Mouse (Mus musculus) lung, adult 10 weeks (tissue): ENCODE measurements around the gene Gm4969. TPM values are rescaled to one million over a fixed set of nuclear protein-coding genes. Genes with fewer than 3 reads are reported as not detected.

ENCODE experiments used
- polyA plus RNA-seq: library from polyadenylated mRNA; stranded (reverse); fragments of 350-450 nt; fragmentation: Illumina TruSeq; extraction: RNeasy Lipid Tissue Mini Kit (QIAGEN cat#74804); gene quantifications from one replicate; pipeline ENCODE4 v1.2.3, GENCODE M21; 2014; ENCODE audit warnings: low read depth, low replicate concordance; ENCODE audit not compliant: insufficient read depth

Gm4969 gene
- polyA plus RNA-seq, result not detected

DNA sequence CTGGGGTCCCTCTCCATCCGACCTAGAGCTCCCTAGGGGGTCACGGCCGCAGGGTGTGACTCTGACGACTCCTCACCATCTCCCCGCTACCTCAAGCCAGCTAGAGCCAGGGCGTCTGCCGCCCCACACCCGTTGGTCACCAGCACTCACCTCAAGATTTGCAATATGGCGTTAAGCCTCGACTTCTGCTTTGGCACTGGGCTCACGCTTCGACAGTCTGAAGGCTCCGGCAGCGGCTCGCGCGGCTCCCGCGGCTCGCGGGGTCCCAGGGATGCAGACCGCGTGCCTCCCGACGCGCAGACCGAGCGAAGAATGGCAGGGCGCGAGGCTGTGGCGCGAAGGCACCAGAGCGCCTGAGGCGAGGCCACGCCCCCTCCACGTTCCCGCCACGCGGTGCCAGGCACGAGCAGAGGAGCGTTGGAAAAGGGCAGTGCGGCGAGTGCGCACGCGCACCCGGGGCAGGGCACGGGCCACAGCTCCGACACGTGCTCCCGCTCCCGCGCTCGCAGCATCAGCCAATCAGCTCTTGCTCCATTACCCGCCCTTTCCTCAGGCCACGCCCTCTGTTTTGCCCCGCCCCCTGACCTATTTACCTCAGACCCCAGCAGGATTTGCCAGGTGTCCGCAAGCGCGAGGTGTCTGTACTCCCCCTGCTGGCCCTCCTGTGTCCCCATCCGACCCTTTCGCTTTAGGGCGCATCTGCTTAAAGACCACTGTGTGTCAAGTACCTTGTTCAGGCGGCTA is at the start of gene Gm4969:
Gene Gm4969, minus strand, starts transcription at position 341 of the 744 bp plus-strand sequence.

GRCm38 (mm10) chr7:19165656-19166423 is 47.7 kb upstream of the Gm4969 start, which contains the start of gene Gipr:
Gene Gipr, minus strand, starts transcription at chr7:19166127.

GRCm38 (mm10) chr7:19149626-19150025 is 31.5 kb upstream of the Gm4969 start, which contains the start of gene Snrpd2:
Gene Snrpd2, plus strand, starts transcription at chr7:19149722.

GRCm38 (mm10) chr7:19148875-19149541 is 30.8 kb upstream of the Gm4969 start, which contains the start of gene Qpctl:
Gene Qpctl, minus strand, starts transcription at chr7:19149291.

DNA sequence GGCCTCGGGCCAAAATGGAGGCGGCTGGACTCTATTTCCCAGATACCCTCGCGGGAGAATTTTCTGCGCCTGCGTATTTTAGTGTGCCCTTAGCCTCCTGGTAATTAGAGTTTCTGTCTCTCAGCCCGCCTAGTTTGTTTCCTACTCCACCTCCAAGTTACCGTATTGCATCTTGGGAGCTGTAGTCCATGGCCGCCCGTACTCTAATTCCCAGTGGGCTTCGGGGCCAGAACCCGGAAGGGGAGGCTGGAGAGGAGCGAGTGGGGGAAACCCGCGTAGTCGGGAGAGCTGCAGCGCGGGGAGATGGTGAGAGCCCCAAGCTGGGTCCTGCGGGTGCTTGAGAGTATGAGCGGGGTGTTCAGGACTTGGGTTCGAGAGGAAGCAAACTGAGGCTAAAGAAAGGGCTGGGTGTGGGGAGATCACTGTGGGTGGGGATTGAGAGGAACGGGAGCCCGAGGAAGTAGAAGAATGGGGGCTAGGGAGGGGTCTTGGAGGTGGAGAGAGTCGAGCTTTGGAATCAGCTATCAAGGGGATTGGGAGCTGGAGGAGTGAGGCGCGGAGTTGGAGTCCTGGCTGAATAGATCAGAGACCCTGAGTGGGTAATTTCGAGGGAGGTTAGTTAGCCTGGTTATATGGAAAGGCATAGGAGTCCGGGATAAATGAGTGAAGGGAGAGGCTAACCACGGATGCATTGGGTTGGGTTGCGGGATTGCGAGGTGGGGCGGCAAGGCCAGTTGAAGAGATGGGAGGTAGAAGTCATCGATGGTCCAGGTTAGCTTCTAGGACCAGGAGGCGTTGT is 1.7 kb upstream of the Gm4969 start, which contains the start of gene Fbxo46:
Gene Fbxo46, plus strand, starts transcription at position 229 of the 799 bp plus-strand sequence.

DNA sequence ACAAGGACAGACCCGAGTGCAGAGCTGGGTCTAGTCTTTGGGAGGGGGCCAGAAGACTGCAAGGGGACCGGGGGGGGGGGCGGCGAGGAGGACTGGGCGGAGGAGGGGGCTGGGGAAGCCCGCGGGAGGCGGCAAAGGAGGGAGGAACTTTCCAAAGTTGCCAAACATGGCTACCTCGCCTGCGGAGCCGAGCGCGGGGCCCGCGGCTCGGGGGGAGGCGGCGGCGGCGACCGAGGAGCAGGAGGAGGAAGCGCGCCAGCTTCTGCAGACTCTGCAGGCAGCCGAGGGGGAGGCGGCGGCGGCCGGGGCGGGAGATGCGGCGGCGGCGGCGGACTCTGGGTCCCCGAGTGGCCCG is 23.7 kb downstream of the Gm4969 start, which contains the start of gene Six5:
Gene Six5, plus strand, starts transcription at position 124 of the 355 bp plus-strand sequence.

GRCm38 (mm10) chr7:19083701-19084100 is 34.5 kb downstream of the Gm4969 start, which contains the start of gene Dmpk:
Gene Dmpk, plus strand, starts transcription at chr7:19083849.

GRCm38 (mm10) chr7:19075723-19076585 is 42.2 kb downstream of the Gm4969 start, which contains the start of gene Dmwd:
Gene Dmwd, plus strand, starts transcription at chr7:19076227.

GRCm38 (mm10) chr7:19054047-19054776 is 64.0 kb downstream of the Gm4969 start, which contains the start of gene Rsph6a:
Gene Rsph6a, plus strand, starts transcription at chr7:19054690.

Other genes with a start within 250 kb of the Gm4969 start
- gene Pglyrp1, start 247.0 kb downstream of the Gm4969 start, polyA plus RNA-seq, result 36.8 TPM
- 11.3 TPM for gene Ccdc61, start 208.0 kb downstream of the Gm4969 start, polyA plus RNA-seq
- 2.6 TPM for gene Nova2, start 192.5 kb downstream of the Gm4969 start, polyA plus RNA-seq
- not detected for gene Nanos2, start 131.0 kb downstream of the Gm4969 start, polyA plus RNA-seq
- 2.8 TPM for gene Mypop, start 127.1 kb downstream of the Gm4969 start, polyA plus RNA-seq
- 19.2 TPM for gene Irf2bp1, start 114.3 kb downstream of the Gm4969 start, polyA plus RNA-seq
- gene Foxa3, start 94.8 kb downstream of the Gm4969 start, polyA plus RNA-seq, result 0.19 TPM
- 35.7 TPM for gene Sympk, start 94.0 kb downstream of the Gm4969 start, polyA plus RNA-seq
- gene Rsph6a, start 63.7 kb downstream of the Gm4969 start, polyA plus RNA-seq, result not detected
- gene Dmwd, start 42.1 kb downstream of the Gm4969 start, polyA plus RNA-seq, result 27.0 TPM
- gene Dmpk, start 34.5 kb downstream of the Gm4969 start, polyA plus RNA-seq, result 30.8 TPM
- gene Six5, start 23.8 kb downstream of the Gm4969 start, polyA plus RNA-seq, result 6.2 TPM
- gene Fbxo46, start 1.5 kb upstream of the Gm4969 start, polyA plus RNA-seq, result 5.1 TPM
- 6.5 TPM for gene Qpctl, start 30.9 kb upstream of the Gm4969 start, polyA plus RNA-seq
- gene Snrpd2, start 31.4 kb upstream of the Gm4969 start, polyA plus RNA-seq, result 65.6 TPM
- 0.12 TPM for gene Gipr, start 47.8 kb upstream of the Gm4969 start, polyA plus RNA-seq
- 40.3 TPM for gene Eml2, start 58.1 kb upstream of the Gm4969 start, polyA plus RNA-seq
- 4.3 TPM for gene Gpr4, start 94.2 kb upstream of the Gm4969 start, polyA plus RNA-seq
- 14.0 TPM for gene Opa3, start 110.0 kb upstream of the Gm4969 start, polyA plus RNA-seq
- 88.6 TPM for gene Vasp, start 153.4 kb upstream of the Gm4969 start, polyA plus RNA-seq
- gene Ppm1n, start 161.7 kb upstream of the Gm4969 start, polyA plus RNA-seq, result not detected
- 22.9 TPM for gene Rtn2, start 164.3 kb upstream of the Gm4969 start, polyA plus RNA-seq
- 1.3 TPM for gene Fosb, start 191.7 kb upstream of the Gm4969 start, polyA plus RNA-seq
- gene Ercc1, start 226.4 kb upstream of the Gm4969 start, polyA plus RNA-seq, result 27.7 TPM
- gene Cd3eap, start 241.1 kb upstream of the Gm4969 start, polyA plus RNA-seq, result 5.7 TPM
- 2.5 TPM for gene Ppp1r13l, start 241.4 kb upstream of the Gm4969 start, polyA plus RNA-seq